Mouse (Mus musculus) stomach, embryonic 16.5 days (tissue): ENCODE data around the gene Neurl1a. TPM values are rescaled to one million over a fixed set of nuclear protein-coding genes. Genes with fewer than 3 reads are reported as not detected.

Source experiments
- ATAC-seq: fragments of 200-750 bp; cut with Nextera tagmentation; 2 replicates; pipeline ENCODE4 v1.8.0; 2017; ENCODE audit warnings: moderate number of reproducible peaks, moderate TSS enrichment; ENCODE audit not compliant: insufficient read depth, low FRiP score
- H3K27ac ChIP-seq: fragments of 300-500 bp; sonication (generic); 2 replicates; pipeline ENCODE4 v1.5.1; 2014; ENCODE audit warnings: low read length
- H3K27me3 ChIP-seq: fragments of 300-500 bp; sonication (generic); 2 replicates; pipeline ENCODE4 v1.6.1; 2014; ENCODE audit warnings: low read length, control low read depth, mixed read lengths; ENCODE audit not compliant: control insufficient read depth, insufficient read depth
- H3K36me3 ChIP-seq: fragments of 300-500 bp; sonication (generic); 2 replicates; pipeline ENCODE4 v1.6.1; 2014; ENCODE audit warnings: low read length; ENCODE audit not compliant: control insufficient read depth, insufficient read depth
- H3K4me1 ChIP-seq: fragments of 300-500 bp; sonication (generic); 2 replicates; pipeline ENCODE4 v1.6.1; 2014; ENCODE audit warnings: low read length, control low read depth, mixed read lengths; ENCODE audit not compliant: control insufficient read depth, insufficient read depth
- H3K4me2 ChIP-seq: fragments of 300-500 bp; sonication (generic); 2 replicates; pipeline ENCODE4 v1.6.1; 2014; ENCODE audit warnings: low read depth, low read length, mixed read lengths
- H3K4me3 ChIP-seq: fragments of 300-500 bp; sonication (generic); replicated peaks from 2 replicates; pipeline ENCODE4 v1.5.1; 2014; ENCODE audit warnings: mild to moderate bottlenecking, low read length
- H3K9ac ChIP-seq: fragments of 300-500 bp; sonication (generic); 2 replicates; pipeline ENCODE4 v1.6.1; 2014; ENCODE audit warnings: low read length
- H3K9me3 ChIP-seq: fragments of 300-500 bp; sonication (generic); replicated peaks from 2 replicates; pipeline ENCODE4 v1.6.1; 2016; ENCODE audit warnings: low read length, control low read depth; ENCODE audit not compliant: control insufficient read depth
- WGBS: fragments of 180-500 bp; shearing (Covaris S2); extraction: QIAGEN DNeasy Blood & Tissue Kit; methylation state at CpG from one replicate; pipeline ENCODE4 v1.1.7; 2014; 5-methylcytosine and 5-hydroxymethylcytosine counted together
- polyA plus RNA-seq: library from polyadenylated mRNA; unstranded; fragments of >200 nt; fragmentation: Nextera tagmentation; extraction: Ambion mirVana; gene quantifications from 2 replicates; pipeline ENCODE4 v1.2.1, GENCODE M21; 2015

Gene Neurl1a
- polyA plus RNA-seq, 1 experiment from 2014 or later, result 6.8 TPM

GRCm38 (mm10) chr19:47255919-47256318, 77.3 kb downstream of the Neurl1a start:
- Histone ChIP-seq H3K27me3 (peaks cover 30% of the 10 kb centered on the region), H3K4me1 (peaks cover 7% of the 10 kb centered on the region; the same call in 1 of the 2 replicates), H3K4me2 (no peak overlapping the region), H3K4me3 (no peak overlapping the region), H3K9me3 (no peaks in the 10 kb centered on the region), H3K9ac (no peak overlapping the region), H3K36me3 (no peaks in the 10 kb centered on the region), H3K27ac (no peak overlapping the region)
- ATAC-seq, result no peak
- WGBS, result 54% methylated on average over 6 of the region's 6 CpGs

GRCm38 (mm10) chr19:47259581-47259980, 81.0 kb downstream of the Neurl1a start:
- H3K36me3 ChIP-seq, result no peaks in the 10 kb centered on the region
- no peak overlapping the region for H3K9ac ChIP-seq
- H3K27ac ChIP-seq, result no peak overlapping the region
- no peak overlapping the region for H3K4me2 ChIP-seq
- H3K4me3 ChIP-seq, result no peak overlapping the region
- no peaks in the 10 kb centered on the region for H3K9me3 ChIP-seq
- 6% methylated on average over 5 of the region's 5 CpGs for WGBS
- ATAC-seq, result peak; percentile 27; the same call in 1 of the 2 replicates
- H3K4me1 ChIP-seq, result peaks cover 2% of the 10 kb centered on the region
- H3K27me3 ChIP-seq, result no peaks in the 10 kb centered on the region

GRCm38 (mm10) chr19:47261196-47261595, 82.6 kb downstream of the Neurl1a start:
- Histone ChIP-seq H3K4me2 (no peak overlapping the region), H3K9me3 (no peaks in the 10 kb centered on the region), H3K4me3 (no peak overlapping the region), H3K36me3 (no peaks in the 10 kb centered on the region), H3K9ac (no peak overlapping the region), H3K4me1 (peaks cover 4% of the 10 kb centered on the region), H3K27ac (no peak overlapping the region), H3K27me3 (no peaks in the 10 kb centered on the region)
- WGBS, result 74% methylated on average over 8 of the region's 8 CpGs
- no peak for ATAC-seq

GRCm38 (mm10) chr19:47263621-47264020, 85.0 kb downstream of the Neurl1a start:
- Histone ChIP-seq H3K27me3 (no peaks in the 10 kb centered on the region), H3K36me3 (peaks cover 19% of the 10 kb centered on the region), H3K4me2 (no peak overlapping the region), H3K4me1 (peaks cover 4% of the 10 kb centered on the region), H3K9me3 (no peaks in the 10 kb centered on the region), H3K27ac (no peak overlapping the region), H3K9ac (no peak overlapping the region), H3K4me3 (no peak overlapping the region)
- 82% methylated on average over 8 of the region's 8 CpGs for WGBS
- ATAC-seq, result no peak

GRCm38 (mm10) chr19:47264322-47265092, 85.9 kb downstream of the Neurl1a start:
- H3K36me3 ChIP-seq, result peaks cover 26% of the 10 kb centered on the region
- H3K4me3 ChIP-seq, result no peak overlapping the region
- no peaks in the 10 kb centered on the region for H3K9me3 ChIP-seq
- no peak overlapping the region for H3K27ac ChIP-seq
- H3K4me2 ChIP-seq, result no peak overlapping the region
- peaks cover 4% of the 10 kb centered on the region for H3K4me1 ChIP-seq
- no peaks in the 10 kb centered on the region for H3K27me3 ChIP-seq
- peak; percentile 61; the same call in 1 of the 2 replicates for ATAC-seq
- 40% methylated on average over 11 of the region's 11 CpGs for WGBS
- no peak overlapping the region for H3K9ac ChIP-seq

- no peak overlapping the region for H3K4me3 ChIP-seq
- H3K4me1 ChIP-seq, result peaks cover 4% of the 10 kb centered on the region
- no peak overlapping the region for H3K27ac ChIP-seq
- no peak overlapping the region for H3K4me2 ChIP-seq
- peaks cover 34% of the 10 kb centered on the region for H3K36me3 ChIP-seq
- no peak for ATAC-seq
- 84% methylated on average over 18 of the region's 18 CpGs for whole genome bisulfite sequencing
- H3K27me3 ChIP-seq, result no peaks in the 10 kb centered on the region
- H3K9me3 ChIP-seq, result no peaks in the 10 kb centered on the region
- no peak overlapping the region for H3K9ac ChIP-seq
Measured at GRCm38 (mm10) chr19:47266070-47266801, 87.6 kb downstream of the Neurl1a start.

GRCm38 (mm10) chr19:47267066-47267465, 88.4 kb downstream of the Neurl1a start:
- Histone ChIP-seq H3K27ac (no peak overlapping the region), H3K9me3 (no peaks in the 10 kb centered on the region), H3K36me3 (peaks cover 39% of the 10 kb centered on the region), H3K4me2 (no peak overlapping the region), H3K4me3 (no peak overlapping the region), H3K27me3 (no peaks in the 10 kb centered on the region), H3K4me1 (peaks cover 4% of the 10 kb centered on the region), H3K9ac (no peak overlapping the region)
- 87% methylated on average over 21 of the region's 21 CpGs for WGBS
- no peak for ATAC-seq

GRCm38 (mm10) chr19:47269729-47270128, 91.1 kb downstream of the Neurl1a start:
- Histone ChIP-seq H3K4me2 (no peak overlapping the region), H3K36me3 (peaks cover 43% of the 10 kb centered on the region), H3K9ac (no peak overlapping the region), H3K9me3 (no peaks in the 10 kb centered on the region), H3K4me1 (no peaks in the 10 kb centered on the region; the same call in 1 of the 2 replicates), H3K27me3 (no peaks in the 10 kb centered on the region), H3K4me3 (no peak overlapping the region), H3K27ac (no peak overlapping the region)
- 56% methylated on average over 8 of the region's 8 CpGs for WGBS
- no peak for ATAC-seq

- H3K27ac ChIP-seq, result no peak overlapping the region
- H3K36me3 ChIP-seq, result peaks cover 43% of the 10 kb centered on the region
- no peak overlapping the region for H3K4me2 ChIP-seq
- ATAC-seq, result no peak
- no peak overlapping the region for H3K4me3 ChIP-seq
- no peaks in the 10 kb centered on the region for H3K27me3 ChIP-seq
- H3K9ac ChIP-seq, result no peak overlapping the region
- no peaks in the 10 kb centered on the region for H3K4me1 ChIP-seq
- WGBS, result 83% methylated on average over 9 of the region's 9 CpGs
- H3K9me3 ChIP-seq, result no peaks in the 10 kb centered on the region
Measured at GRCm38 (mm10) chr19:47270520-47270919, 91.9 kb downstream of the Neurl1a start.
